Mouse (Mus musculus) limb, embryonic 11.5 days (tissue): ENCODE measurements around the gene Slc44a3. TPM values are rescaled to one million over a fixed set of nuclear protein-coding genes. Genes with fewer than 3 reads are reported as not detected.

Source experiments
- ATAC-seq: fragments of 200-750 bp; cut with Nextera tagmentation; 2 replicates; pipeline ENCODE4 v1.8.0; 2017; ENCODE audit warnings: low read depth; ENCODE audit not compliant: insufficient number of reproducible peaks, low FRiP score, low TSS enrichment
- DNase-seq: peaks from one replicate; pipeline ENCODE4 v3.0.0-alpha.2; 2015; ENCODE audit warnings: low spot score
- H3K27ac ChIP-seq: fragments of 300-500 bp; sonication (generic); replicated peaks from 2 replicates; pipeline ENCODE4 v1.5.1; 2014; ENCODE audit warnings: low read depth, mild to moderate bottlenecking, low read length
- H3K27me3 ChIP-seq: fragments of 300-500 bp; sonication (generic); 2 replicates; pipeline ENCODE4 v1.6.1; 2014; ENCODE audit warnings: mild to moderate bottlenecking, low read length, mixed read lengths; ENCODE audit not compliant: control insufficient read depth, insufficient read depth
- H3K36me3 ChIP-seq: fragments of 300-500 bp; sonication (generic); 2 replicates; pipeline ENCODE4 v1.6.1; 2014; ENCODE audit warnings: mild to moderate bottlenecking, low read length, moderate library complexity, mixed read lengths; ENCODE audit not compliant: control insufficient read depth, insufficient read depth
- H3K4me1 ChIP-seq: fragments of 300-500 bp; sonication (generic); 2 replicates; pipeline ENCODE4 v1.6.1; 2014; ENCODE audit warnings: low read length, mixed read lengths; ENCODE audit not compliant: control insufficient read depth, insufficient read depth
- H3K4me2 ChIP-seq: fragments of 300-500 bp; sonication (generic); 2 replicates; pipeline ENCODE4 v1.6.1; 2014; ENCODE audit warnings: low read depth, mild to moderate bottlenecking, moderate library complexity; ENCODE audit not compliant: severe bottlenecking
- H3K4me3 ChIP-seq: fragments of 300-500 bp; sonication (generic); 2 replicates; pipeline ENCODE4 v1.5.1; 2014; ENCODE audit warnings: low read depth, low read length
- H3K9ac ChIP-seq: fragments of 300-500 bp; sonication (generic); 2 replicates; pipeline ENCODE4 v1.6.1; 2014; ENCODE audit warnings: mild to moderate bottlenecking, low read length
- H3K9me3 ChIP-seq: fragments of 300-500 bp; sonication (generic); 2 replicates; pipeline ENCODE4 v1.6.1; 2016; ENCODE audit warnings: low read length; ENCODE audit not compliant: control insufficient read depth
- WGBS: fragments of 180-500 bp; shearing (Covaris S2); extraction: QIAGEN DNeasy Blood & Tissue Kit; methylation state at CpG from one replicate; pipeline ENCODE4 v1.1.7; 2014; 5-methylcytosine and 5-hydroxymethylcytosine counted together
- polyA plus RNA-seq: library from polyadenylated mRNA; unstranded; fragments of >200 nt; fragmentation: Nextera tagmentation; extraction: Ambion mirVana; gene quantifications from 2 replicates; pipeline ENCODE4 v1.2.1, GENCODE M21; 2014

The Slc44a3 gene
- polyA plus RNA-seq, 1 experiment from 2014 or later, result 0.75 TPM

GRCm38 (mm10) chr3:121504927-121505487 lies 27.2 kb downstream of the Slc44a3 start:
- no peaks in the 10 kb centered on the region for H3K27me3 ChIP-seq
- H3K4me2 ChIP-seq, result no peak overlapping the region
- no peak overlapping the region for H3K27ac ChIP-seq
- no peaks in the 10 kb centered on the region for H3K36me3 ChIP-seq
- DNase-seq (no peak), ATAC-seq (no peak)
- no peaks in the 10 kb centered on the region for H3K4me1 ChIP-seq
- no peaks in the 10 kb centered on the region for H3K9me3 ChIP-seq
- H3K9ac ChIP-seq, result no peak overlapping the region
- 70% methylated on average over 8 of the region's 8 CpGs for WGBS
- no peak overlapping the region for H3K4me3 ChIP-seq

GRCm38 (mm10) chr3:121500734-121501133 lies 31.5 kb downstream of the Slc44a3 start:
- no peaks in the 10 kb centered on the region for H3K36me3 ChIP-seq
- H3K27me3 ChIP-seq, result no peaks in the 10 kb centered on the region
- H3K4me3 ChIP-seq, result no peak overlapping the region
- DNase-seq (no peak), ATAC-seq (no peak)
- H3K9me3 ChIP-seq, result no peaks in the 10 kb centered on the region
- no peak overlapping the region for H3K27ac ChIP-seq
- no peak overlapping the region for H3K4me2 ChIP-seq
- H3K4me1 ChIP-seq, result no peaks in the 10 kb centered on the region
- 93% methylated on average over 5 of the region's 5 CpGs for WGBS
- H3K9ac ChIP-seq, result no peak overlapping the region

GRCm38 (mm10) chr3:121500225-121500624 lies 32.0 kb downstream of the Slc44a3 start:
- no peak overlapping the region for H3K4me3 ChIP-seq
- ATAC-seq, result no peak
- H3K4me2 ChIP-seq, result no peak overlapping the region
- WGBS, result 62% methylated on average over 10 of the region's 10 CpGs
- H3K27ac ChIP-seq, result no peak overlapping the region
- no peaks in the 10 kb centered on the region for H3K27me3 ChIP-seq
- DNase-seq, result peak; percentile 76
- no peaks in the 10 kb centered on the region for H3K9me3 ChIP-seq
- no peaks in the 10 kb centered on the region for H3K36me3 ChIP-seq
- no peaks in the 10 kb centered on the region for H3K4me1 ChIP-seq
- H3K9ac ChIP-seq, result no peak overlapping the region

GRCm38 (mm10) chr3:121493997-121494421 lies 38.2 kb downstream of the Slc44a3 start:
- DNase-seq (no peak), ATAC-seq (no peak)
- no peak overlapping the region for H3K27ac ChIP-seq
- H3K27me3 ChIP-seq, result no peaks in the 10 kb centered on the region
- WGBS, result 82% methylated on average over 7 of the region's 7 CpGs
- no peaks in the 10 kb centered on the region for H3K36me3 ChIP-seq
- H3K9me3 ChIP-seq, result no peaks in the 10 kb centered on the region
- no peak overlapping the region for H3K4me3 ChIP-seq
- H3K9ac ChIP-seq, result no peak overlapping the region
- H3K4me1 ChIP-seq, result 0 out of 2 replicates have a peak, but pooled peaks cover 3% of the 10 kb centered on the region
- no peak overlapping the region for H3K4me2 ChIP-seq

GRCm38 (mm10) chr3:121492026-121492425 lies 40.2 kb downstream of the Slc44a3 start:
- H3K4me1 ChIP-seq, result 0 out of 2 replicates have a peak, but pooled peaks cover 3% of the 10 kb centered on the region
- H3K9me3 ChIP-seq, result no peaks in the 10 kb centered on the region
- 19% methylated on average over 5 of the region's 5 CpGs for WGBS
- H3K27me3 ChIP-seq, result no peaks in the 10 kb centered on the region
- DNase-seq, result no peak
- no peak overlapping the region for H3K4me2 ChIP-seq
- H3K36me3 ChIP-seq, result no peaks in the 10 kb centered on the region
- no peak overlapping the region for H3K27ac ChIP-seq
- no peak for ATAC-seq
- H3K9ac ChIP-seq, result no peak overlapping the region
- no peak overlapping the region for H3K4me3 ChIP-seq

- no peaks in the 10 kb centered on the region for H3K27me3 ChIP-seq
- ATAC-seq, result no peak
- no peak overlapping the region for H3K4me3 ChIP-seq
- H3K27ac ChIP-seq, result no peak overlapping the region
- 58% methylated on average over 5 of the region's 5 CpGs for WGBS
- H3K4me2 ChIP-seq, result no peak overlapping the region
- H3K9ac ChIP-seq, result no peak overlapping the region
- DNase-seq, result no peak
- 0 out of 2 replicates have a peak, but pooled peaks cover 3% of the 10 kb centered on the region for H3K4me1 ChIP-seq
- H3K36me3 ChIP-seq, result no peaks in the 10 kb centered on the region
- H3K9me3 ChIP-seq, result no peaks in the 10 kb centered on the region
These were observed 41.3 kb downstream of the Slc44a3 start for GRCm38 (mm10) chr3:121490941-121491340.

GRCm38 (mm10) chr3:121489462-121490118 lies 42.6 kb downstream of the Slc44a3 start:
- H3K4me1 ChIP-seq, result 0 out of 2 replicates have a peak, but pooled peaks cover 3% of the 10 kb centered on the region

GRCm38 (mm10) chr3:121485201-121485600 lies 47.0 kb downstream of the Slc44a3 start:
- no peaks in the 10 kb centered on the region for H3K36me3 ChIP-seq
- no peak overlapping the region for H3K27ac ChIP-seq
- DNase-seq, result no peak
- no peak overlapping the region for H3K9ac ChIP-seq
- H3K4me1 ChIP-seq, result peaks cover 9% of the 10 kb centered on the region; the same call in 1 of the 2 replicates
- WGBS, result 60% methylated on average over 2 of the region's 2 CpGs
- H3K27me3 ChIP-seq, result no peaks in the 10 kb centered on the region
- no peak overlapping the region for H3K4me2 ChIP-seq
- no peak overlapping the region for H3K4me3 ChIP-seq
- ATAC-seq, result no peak
- H3K9me3 ChIP-seq, result no peaks in the 10 kb centered on the region

More at GRCm38 (mm10) chr3:121489462-121490118, 42.6 kb downstream of the Slc44a3 start:
- no peaks in the 10 kb centered on the region for H3K36me3 ChIP-seq
- DNase-seq (no peak), ATAC-seq (no peak)
- H3K27me3 ChIP-seq, result no peaks in the 10 kb centered on the region
- no peak overlapping the region for H3K4me3 ChIP-seq
- no peaks in the 10 kb centered on the region for H3K9me3 ChIP-seq
- peak overlapping the region; percentile 21; the same call in 1 of the 2 replicates for H3K27ac ChIP-seq
- H3K9ac ChIP-seq, result no peak overlapping the region; the same call in 1 of the 2 replicates
- 71% methylated on average over 12 of the region's 12 CpGs for WGBS
- no peak overlapping the region for H3K4me2 ChIP-seq
